Mouse (Mus musculus): ENCODE results near the gene Nptx1. TPM values are rescaled to one million over a fixed set of nuclear protein-coding genes. Genes with fewer than 3 reads are reported as not detected.

Nptx1 gene
- polyA plus RNA-seq, 1 experiment: 9.3 TPM

DNA sequence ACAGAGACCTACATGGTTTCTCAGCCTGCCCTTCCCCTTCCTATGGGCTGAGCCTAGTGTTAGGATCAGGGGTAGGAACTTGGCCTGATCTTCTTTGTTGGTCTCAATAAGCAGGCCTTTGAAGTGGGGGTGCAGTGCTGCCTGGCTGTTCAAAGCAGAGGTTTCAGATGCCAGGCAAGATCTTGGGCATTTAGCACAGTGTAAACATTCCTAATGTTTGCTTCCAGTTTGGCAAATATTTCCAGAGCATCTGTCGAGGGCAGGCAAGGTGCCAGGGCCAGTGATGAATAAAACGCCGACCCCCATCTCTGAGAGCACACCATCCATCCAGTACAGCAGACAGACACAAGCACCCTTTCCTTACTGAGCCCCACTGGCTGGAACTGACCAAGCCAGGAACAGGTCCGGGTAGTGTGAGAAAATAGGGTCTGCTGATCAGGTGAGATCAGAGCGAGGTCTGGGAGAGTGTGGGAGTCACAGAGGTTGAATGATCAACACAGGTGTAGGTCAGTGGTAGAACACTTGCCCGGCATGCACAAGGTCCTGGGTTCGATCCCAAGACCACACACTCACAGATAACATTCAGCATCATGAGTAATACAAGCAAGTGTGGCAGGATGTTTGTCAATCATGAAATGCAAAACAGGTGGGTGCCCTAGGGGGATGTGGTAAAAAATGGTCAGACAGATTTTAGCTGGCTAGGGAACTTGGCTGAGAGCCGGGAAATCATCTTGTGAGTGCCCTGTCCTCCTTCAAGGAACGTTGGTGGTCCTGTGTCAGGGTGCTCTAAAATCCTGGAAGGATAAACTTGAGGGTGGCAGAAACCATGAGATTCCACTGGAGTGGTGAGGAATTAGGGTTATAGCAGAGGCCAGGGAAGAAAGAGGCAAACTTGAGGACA is 5.6 kb upstream of the Nptx1 start:
- Histone ChIP-seq H3K79me2 (ENCODE audit: control insufficient read depth, insufficient read depth) (no peaks in the 10 kb centered on the region), H3K4me2 (ENCODE audit: low read depth) (peak overlapping the region; percentile 14), H3K27me3 (ENCODE audit: control insufficient read depth, insufficient read depth, insufficient read length) (peaks cover 17% of the 10 kb centered on the region), H3K4me3 (no peak overlapping the region), H3ac (ENCODE audit: control insufficient read depth, insufficient read length) (no peak overlapping the region), H3K36me3 (ENCODE audit: control insufficient read depth, insufficient read depth) (no peaks in the 10 kb centered on the region)
- TF ChIP-seq SRF (IDR thresholded peaks at IDR 0.05; ENCODE audit: control insufficient read depth, insufficient read length, low read depth): no peak
- peak in 2 of 3 experiments; percentile 69 to 70 for TF ChIP-seq MYOD1 (IDR thresholded peaks at IDR 0.05; ENCODE audit: control insufficient read depth in 1 of 3, insufficient read length in 2 of 3, low read depth in 2 of 3)
- TF ChIP-seq USF1 (IDR thresholded peaks at IDR 0.05; ENCODE audit: low read depth): no peak
- TF ChIP-seq TCF3 (IDR thresholded peaks at IDR 0.05; ENCODE audit: insufficient read length, low read depth): no peak
- TF ChIP-seq TCF12 (IDR thresholded peaks at IDR 0.05; ENCODE audit: insufficient read depth, poor library complexity, severe bottlenecking): no peak

GRCm38 (mm10) chr11:119552301-119552700 is 4.7 kb upstream of the Nptx1 start:
- H3K4me2 ChIP-seq (ENCODE audit: low read depth): peak overlapping the region; percentile 14
- no peaks in the 10 kb centered on the region for H3K36me3 ChIP-seq (ENCODE audit: control insufficient read depth, insufficient read depth)
- H3ac ChIP-seq (ENCODE audit: control insufficient read depth, insufficient read length): no peak overlapping the region
- no peak overlapping the region for H3K4me3 ChIP-seq
- H3K27me3 ChIP-seq (ENCODE audit: control insufficient read depth, insufficient read depth, insufficient read length): peaks cover 25% of the 10 kb centered on the region
- no peaks in the 10 kb centered on the region for H3K79me2 ChIP-seq (ENCODE audit: control insufficient read depth, insufficient read depth)
- TF ChIP-seq SRF (IDR thresholded peaks at IDR 0.05; ENCODE audit: control insufficient read depth, insufficient read length, low read depth): no peak
- no peak for TF ChIP-seq MAX (IDR thresholded peaks at IDR 0.05; ENCODE audit: low read depth)
- no peak for TF ChIP-seq TCF12 (IDR thresholded peaks at IDR 0.05; ENCODE audit: insufficient read depth, poor library complexity, severe bottlenecking)
- no peak for TF ChIP-seq POLR2A (IDR thresholded peaks at IDR 0.05; ENCODE audit: insufficient read length, low read depth)
- no peak for TF ChIP-seq MYOD1 (IDR thresholded peaks at IDR 0.05; ENCODE audit: control insufficient read depth in 1 of 3, insufficient read length in 2 of 3, low read depth in 2 of 3)
- no peak for TF ChIP-seq MYOG (IDR thresholded peaks at IDR 0.05; ENCODE audit: control insufficient read depth in 1 of 3, insufficient read depth in 1 of 3, insufficient read length in 2 of 3, low read depth in 2 of 3)
- TF ChIP-seq TCF3 (IDR thresholded peaks at IDR 0.05; ENCODE audit: insufficient read length, low read depth): no peak
- TF ChIP-seq E2F4 (IDR thresholded peaks at IDR 0.05; ENCODE audit: insufficient read depth): no peak
- TF ChIP-seq POLR2AphosphoS2 (IDR thresholded peaks at IDR 0.05; ENCODE audit: insufficient read length, low read depth): no peak
- no peak for TF ChIP-seq CEBPB (IDR thresholded peaks at IDR 0.05; ENCODE audit: insufficient read depth, poor library complexity, severe bottlenecking)
- no peak for TF ChIP-seq USF1 (IDR thresholded peaks at IDR 0.05; ENCODE audit: low read depth)
- no peak for TF ChIP-seq REST (IDR thresholded peaks at IDR 0.05; ENCODE audit: insufficient read depth, insufficient read length)

DNA sequence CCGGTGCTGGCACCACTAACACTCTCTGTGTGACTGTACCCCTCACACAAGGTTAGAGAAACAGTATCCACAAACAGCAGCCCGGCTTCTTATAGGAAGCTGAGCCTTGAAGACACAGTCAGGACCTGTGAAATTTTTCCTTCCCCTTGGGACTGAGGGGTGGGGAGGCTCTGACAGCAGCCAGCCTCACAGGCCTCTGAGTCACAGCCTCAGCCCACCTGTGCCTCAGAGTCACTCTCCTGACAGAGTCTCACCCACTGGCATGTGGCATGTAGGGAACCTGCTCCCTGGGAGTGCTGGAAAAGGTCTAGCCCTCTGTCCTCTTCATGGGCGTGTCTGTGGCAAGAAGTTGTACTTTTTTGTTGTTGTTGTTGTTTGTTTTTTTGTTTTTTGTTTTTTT is 3.9 kb upstream of the Nptx1 start:
- no peak overlapping the region for H3K4me3 ChIP-seq
- H3ac ChIP-seq (ENCODE audit: control insufficient read depth, insufficient read length): no peak overlapping the region
- H3K36me3 ChIP-seq (ENCODE audit: control insufficient read depth, insufficient read depth): no peaks in the 10 kb centered on the region
- no peaks in the 10 kb centered on the region for H3K79me2 ChIP-seq (ENCODE audit: control insufficient read depth, insufficient read depth)
- TF ChIP-seq USF1 (IDR thresholded peaks at IDR 0.05; ENCODE audit: low read depth) (no peak), MYOG (IDR thresholded peaks at IDR 0.05; ENCODE audit: control insufficient read depth in 1 of 3, insufficient read depth in 1 of 3, insufficient read length in 2 of 3, low read depth in 2 of 3) (peak in 2 of 3 experiments; percentile 64 to 89), MAX (IDR thresholded peaks at IDR 0.05; ENCODE audit: low read depth) (no peak), TCF3 (IDR thresholded peaks at IDR 0.05; ENCODE audit: insufficient read length, low read depth) (peak; percentile 41), MYOD1 (IDR thresholded peaks at IDR 0.05; ENCODE audit: control insufficient read depth in 1 of 3, insufficient read length in 2 of 3, low read depth in 2 of 3) (peak; percentile 50 to 97 (median 97)), POLR2AphosphoS2 (IDR thresholded peaks at IDR 0.05; ENCODE audit: insufficient read length, low read depth) (no peak), CEBPB (IDR thresholded peaks at IDR 0.05; ENCODE audit: insufficient read depth, poor library complexity, severe bottlenecking) (no peak), E2F4 (IDR thresholded peaks at IDR 0.05; ENCODE audit: insufficient read depth) (no peak), POLR2A (IDR thresholded peaks at IDR 0.05; ENCODE audit: insufficient read length, low read depth) (no peak), TCF12 (IDR thresholded peaks at IDR 0.05; ENCODE audit: insufficient read depth, poor library complexity, severe bottlenecking) (peak; percentile 49), SRF (IDR thresholded peaks at IDR 0.05; ENCODE audit: control insufficient read depth, insufficient read length, low read depth) (no peak)
- peaks cover 34% of the 10 kb centered on the region for H3K27me3 ChIP-seq (ENCODE audit: control insufficient read depth, insufficient read depth, insufficient read length)
- H3K4me2 ChIP-seq (ENCODE audit: low read depth): peak overlapping the region; percentile 21

DNA sequence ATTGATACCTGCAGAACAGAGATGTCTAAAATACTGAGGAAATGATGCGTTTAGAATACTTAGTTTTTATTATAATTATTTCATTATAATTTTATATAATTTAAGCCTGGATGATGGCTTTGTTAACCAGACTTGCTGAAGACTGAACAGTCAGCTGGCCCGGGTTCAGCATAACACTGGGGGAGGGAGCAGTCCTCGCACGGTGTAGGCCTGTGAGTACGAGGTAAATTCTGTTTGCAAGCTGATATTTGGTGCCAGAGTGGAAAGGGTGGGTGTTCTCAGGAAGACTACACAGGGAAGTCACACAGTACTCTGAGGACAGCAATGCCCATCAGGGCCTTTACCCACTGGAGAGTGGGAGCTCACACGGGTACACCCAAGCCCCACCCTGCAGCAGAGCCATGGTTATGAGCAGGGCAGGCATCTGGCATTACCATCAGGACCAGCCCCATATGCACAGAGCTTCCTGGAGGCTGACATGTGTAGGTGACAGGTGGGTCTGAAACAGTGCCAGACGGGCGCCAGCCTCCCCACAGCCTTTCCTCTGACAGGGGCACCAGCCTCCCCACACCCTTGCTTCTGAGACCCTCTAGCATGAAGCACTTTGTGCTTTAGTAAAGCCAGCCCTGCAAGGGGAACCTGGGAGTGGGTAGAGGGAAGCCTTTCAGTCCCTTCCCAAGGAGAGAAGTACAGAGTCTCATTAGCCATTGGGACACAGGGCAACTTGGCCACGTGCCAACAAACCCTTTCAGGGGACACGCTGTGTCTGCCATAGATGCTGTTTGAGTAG is 3.2 kb upstream of the Nptx1 start:
- TF ChIP-seq CEBPB (IDR thresholded peaks at IDR 0.05; ENCODE audit: insufficient read depth, poor library complexity, severe bottlenecking) (no peak), TCF3 (IDR thresholded peaks at IDR 0.05; ENCODE audit: insufficient read length, low read depth) (no peak), MAX (IDR thresholded peaks at IDR 0.05; ENCODE audit: low read depth) (no peak), USF1 (IDR thresholded peaks at IDR 0.05; ENCODE audit: low read depth) (no peak), REST (IDR thresholded peaks at IDR 0.05; ENCODE audit: insufficient read depth, insufficient read length) (no peak), POLR2A (IDR thresholded peaks at IDR 0.05; ENCODE audit: insufficient read length, low read depth) (no peak), TCF12 (IDR thresholded peaks at IDR 0.05; ENCODE audit: insufficient read depth, poor library complexity, severe bottlenecking) (no peak), POLR2AphosphoS2 (IDR thresholded peaks at IDR 0.05; ENCODE audit: insufficient read length, low read depth) (no peak), MYOG (IDR thresholded peaks at IDR 0.05; ENCODE audit: control insufficient read depth in 1 of 3, insufficient read depth in 1 of 3, insufficient read length in 2 of 3, low read depth in 2 of 3) (no peak), MYOD1 (IDR thresholded peaks at IDR 0.05; ENCODE audit: control insufficient read depth in 1 of 3, insufficient read length in 2 of 3, low read depth in 2 of 3) (no peak), E2F4 (IDR thresholded peaks at IDR 0.05; ENCODE audit: insufficient read depth) (no peak), SRF (IDR thresholded peaks at IDR 0.05; ENCODE audit: control insufficient read depth, insufficient read length, low read depth) (no peak)
- no peak overlapping the region for H3K4me3 ChIP-seq
- H3ac ChIP-seq (ENCODE audit: control insufficient read depth, insufficient read length): no peak overlapping the region
- H3K27me3 ChIP-seq (ENCODE audit: control insufficient read depth, insufficient read depth, insufficient read length): peaks cover 34% of the 10 kb centered on the region
- peak overlapping the region; percentile 21 for H3K4me2 ChIP-seq (ENCODE audit: low read depth)
- no peaks in the 10 kb centered on the region for H3K36me3 ChIP-seq (ENCODE audit: control insufficient read depth, insufficient read depth)
- H3K79me2 ChIP-seq (ENCODE audit: control insufficient read depth, insufficient read depth): no peaks in the 10 kb centered on the region

All from myocyte (in vitro differentiated cells).